Mouse (Mus musculus): Measurements from ENCODE around the gene Kif5c.

The Kif5c gene

DNA sequence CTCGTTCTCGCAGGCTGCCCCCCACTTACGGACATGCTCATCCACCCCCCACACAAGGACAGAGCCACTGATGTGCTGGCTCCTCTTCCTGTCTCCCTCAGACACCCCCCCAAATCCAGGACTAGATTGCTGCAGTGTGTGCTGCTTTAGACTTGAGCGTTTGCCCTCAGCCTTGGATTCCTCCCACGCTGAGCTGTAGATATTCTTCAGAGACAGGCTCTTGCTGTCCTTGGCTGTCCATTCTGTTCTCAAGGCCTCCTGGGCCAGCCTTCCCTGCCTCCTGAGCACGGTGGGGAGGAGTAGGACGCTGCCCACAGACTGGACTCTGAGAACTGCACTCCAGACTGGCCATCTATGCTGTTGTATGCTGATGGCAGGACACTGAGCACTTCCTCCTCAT lies 127.8 kb downstream of the Kif5c start:
- DNase-seq (ENCODE audit: low spot score), result no peak

GRCm38 (mm10) chr2:49747670-49748069 lies 128.6 kb downstream of the Kif5c start:
- DNase-seq (ENCODE audit: low spot score), result no peak

GRCm38 (mm10) chr2:49748628-49749342 lies 129.7 kb downstream of the Kif5c start:
- DNase-seq (ENCODE audit: low spot score), result no peak

DNA sequence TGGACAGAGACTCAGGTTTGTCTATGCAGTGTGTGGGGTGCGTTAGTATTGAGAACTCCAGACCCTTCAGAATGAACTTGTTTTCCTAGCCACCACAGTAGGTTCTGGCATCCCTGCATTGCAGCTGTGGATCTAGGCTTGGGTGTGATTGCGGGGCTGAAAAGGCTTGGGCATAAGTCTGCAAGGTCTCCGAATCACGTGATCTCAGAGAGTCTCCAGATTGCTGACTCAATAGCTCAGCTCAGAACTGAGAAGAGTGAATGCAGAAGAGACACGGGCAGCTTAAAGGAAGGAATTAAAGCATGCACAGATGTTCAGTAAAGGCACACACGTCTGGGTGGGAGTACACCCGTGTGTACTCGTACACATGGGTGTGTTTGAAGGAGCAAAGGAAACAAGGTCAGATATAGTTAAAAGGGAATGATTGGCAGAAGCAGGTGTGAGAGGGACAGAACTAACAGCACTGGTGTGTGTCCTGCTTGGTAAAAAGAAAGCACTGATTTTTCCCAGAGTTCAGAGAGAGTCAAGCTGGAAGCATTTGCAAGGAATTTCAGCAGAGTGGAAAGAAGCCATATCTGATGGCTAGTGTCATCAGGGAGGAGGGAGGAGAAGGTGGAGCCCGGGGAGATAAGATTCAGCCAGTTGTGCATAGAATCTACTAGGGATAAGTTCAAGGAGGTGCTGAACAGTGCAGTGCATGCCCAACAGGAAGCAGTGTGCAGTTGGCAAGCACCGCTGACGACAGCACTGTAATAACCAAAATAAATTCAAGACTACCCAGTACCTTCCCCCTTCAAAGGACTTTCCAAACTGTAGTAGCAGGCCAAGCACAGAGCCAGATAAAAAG lies 130.9 kb downstream of the Kif5c start:
- no peak for DNase-seq (ENCODE audit: low spot score)

GRCm38 (mm10) chr2:49751544-49752210 lies 132.6 kb downstream of the Kif5c start:
- DNase-seq (ENCODE audit: low spot score), result no peak

GRCm38 (mm10) chr2:49752211-49752607 lies 133.1 kb downstream of the Kif5c start:
- DNase-seq (ENCODE audit: low spot score), result no peak

- DNase-seq (ENCODE audit: low spot score), result no peak
Measured at GRCm38 (mm10) chr2:49753062-49753461, 134.0 kb downstream of the Kif5c start.

DNA sequence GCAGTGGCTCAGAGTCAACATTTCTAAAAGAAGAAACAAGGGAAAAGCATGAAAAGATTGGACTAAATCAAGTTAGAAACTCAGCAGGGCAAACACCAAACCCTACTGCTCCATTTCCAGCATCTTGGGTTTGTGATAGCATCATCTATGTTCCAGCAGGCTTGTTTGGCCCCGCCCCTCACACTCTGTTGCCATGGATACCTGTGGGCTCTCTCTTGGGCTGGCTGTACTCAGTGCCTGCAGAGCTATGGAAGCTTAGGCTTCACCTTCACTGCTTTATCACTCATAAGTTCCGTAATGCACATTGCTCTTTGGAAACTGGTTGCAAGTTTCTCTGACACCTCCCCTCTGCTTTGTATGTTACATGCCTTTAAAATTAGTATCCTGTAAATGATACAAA lies 136.0 kb downstream of the Kif5c start:
- no peak for DNase-seq (ENCODE audit: low spot score)

DNA sequence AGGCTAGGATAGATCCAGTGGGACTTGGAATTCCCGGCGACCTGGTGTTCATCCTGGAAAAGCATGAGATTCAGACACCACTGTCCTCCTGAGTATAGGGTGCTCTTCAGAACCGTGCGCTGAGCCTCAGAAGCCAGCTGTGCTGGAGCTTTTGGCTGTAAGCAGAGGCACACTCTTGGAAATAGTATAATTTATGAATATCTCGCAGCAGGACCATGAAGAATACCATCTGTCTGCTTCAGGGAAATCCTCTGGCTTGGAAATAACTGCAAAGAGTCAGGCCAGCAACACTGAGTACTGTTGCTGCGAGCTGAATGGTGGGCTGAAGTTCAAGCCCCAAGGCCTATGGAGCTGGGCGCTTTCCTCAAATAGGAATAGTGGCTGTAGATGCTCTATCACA lies 138.5 kb downstream of the Kif5c start:
- no peak for DNase-seq (ENCODE audit: low spot score)

- DNase-seq (ENCODE audit: low spot score), result no peak
Measured at GRCm38 (mm10) chr2:49764331-49764946, 145.3 kb downstream of the Kif5c start.

GRCm38 (mm10) chr2:49768916-49769315 lies 149.8 kb downstream of the Kif5c start:
- no peak for DNase-seq (ENCODE audit: low spot score)

- DNase-seq (ENCODE audit: low spot score), result no peak
Measured at GRCm38 (mm10) chr2:49770440-49770839, 151.3 kb downstream of the Kif5c start.

DNA sequence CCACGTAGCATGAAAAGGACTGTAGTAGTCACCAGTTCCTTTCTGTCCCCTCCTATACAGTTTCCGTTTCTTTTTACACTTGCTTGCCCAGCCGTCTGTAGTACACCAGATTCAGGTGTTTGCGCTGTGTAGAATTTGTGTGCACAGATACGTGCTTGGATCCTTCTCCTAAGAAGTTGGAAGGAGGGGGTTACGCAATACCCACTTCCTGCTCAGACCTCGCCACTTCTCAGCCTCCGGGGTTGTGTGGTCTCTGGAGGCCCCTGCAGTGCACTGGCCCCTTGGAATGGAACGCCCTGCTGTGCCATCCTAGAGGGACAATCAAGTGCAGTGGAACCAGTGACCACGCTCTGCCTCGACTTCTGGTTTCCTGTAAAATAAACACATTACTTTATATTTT lies 152.1 kb downstream of the Kif5c start:
- no peak for DNase-seq (ENCODE audit: low spot score)

DNA sequence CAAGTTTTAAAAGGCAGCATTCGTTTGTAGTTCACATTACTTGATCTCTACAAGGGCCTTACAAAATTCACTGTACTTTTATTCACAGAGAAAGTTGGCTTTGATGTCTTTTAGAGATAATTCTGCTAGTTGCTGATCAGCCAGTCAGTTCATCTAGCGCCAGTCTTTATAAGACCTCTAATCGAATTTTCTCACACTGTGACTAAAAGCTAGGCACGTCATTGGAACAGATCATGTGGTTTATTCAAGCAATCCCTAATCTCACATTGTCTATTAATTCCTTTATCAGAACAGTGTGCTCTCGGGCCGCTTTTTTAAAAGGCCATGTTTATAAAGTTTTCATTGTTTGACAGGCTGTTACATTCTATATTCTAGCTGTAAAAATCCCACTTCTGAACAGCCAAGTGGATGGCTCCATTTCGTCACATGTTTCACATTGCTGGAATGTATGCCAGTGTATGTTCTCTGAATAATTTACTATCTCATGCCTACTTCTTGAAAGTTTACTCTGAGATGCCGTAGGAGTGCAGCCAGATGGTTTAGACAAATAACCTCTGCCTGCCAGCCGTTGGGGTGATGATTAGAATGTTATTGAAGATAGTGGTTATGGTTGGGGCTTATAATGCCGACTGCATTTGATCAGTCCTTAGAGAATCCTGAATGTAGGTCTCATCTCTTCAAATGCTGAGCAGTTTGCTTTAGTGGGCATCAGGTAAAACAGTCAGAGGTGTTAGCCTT lies 154.3 kb downstream of the Kif5c start:
- no peak for DNase-seq (ENCODE audit: low spot score)

DNA sequence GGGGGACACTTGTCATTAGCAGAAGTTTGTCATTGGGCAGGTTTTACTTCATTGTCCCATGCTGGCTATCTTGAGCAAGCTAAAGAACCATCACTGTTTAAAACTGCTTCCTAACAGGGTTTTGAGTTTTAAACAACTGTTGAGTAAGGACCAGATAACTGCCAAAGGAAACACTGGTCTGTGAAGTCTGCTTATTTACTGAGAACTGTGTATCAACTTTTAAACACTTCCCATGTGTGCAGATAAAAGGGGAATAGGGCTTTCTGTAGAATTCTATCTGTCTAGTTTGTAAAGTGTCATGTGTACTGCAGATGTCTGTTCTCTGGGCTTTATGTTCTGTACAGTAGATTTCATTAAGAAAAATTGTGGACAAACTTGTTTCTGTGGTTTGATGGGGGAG lies 155.1 kb downstream of the Kif5c start:
- DNase-seq (ENCODE audit: low spot score), result no peak

GRCm38 (mm10) chr2:49775187-49775586 lies 156.1 kb downstream of the Kif5c start:
- no peak for DNase-seq (ENCODE audit: low spot score)

DNA sequence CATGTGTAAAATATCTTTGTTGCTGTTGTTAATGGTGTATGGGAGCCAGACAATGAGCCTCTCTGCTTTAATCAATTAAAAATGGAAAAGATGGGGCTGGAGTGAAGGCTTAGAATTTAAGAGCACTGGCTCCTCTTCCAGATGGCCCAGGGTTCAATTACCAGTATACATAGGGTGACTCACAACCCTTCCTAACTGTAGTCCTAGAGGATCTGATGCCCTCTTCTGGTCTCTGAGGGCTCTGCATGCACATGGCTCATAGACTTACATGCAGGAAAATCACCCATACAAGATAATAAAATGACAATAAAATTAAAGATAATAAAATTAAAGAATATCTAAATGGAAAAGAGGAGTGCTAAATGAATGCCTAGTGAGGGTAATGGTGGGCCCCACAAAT lies 156.6 kb downstream of the Kif5c start:
- no peak for DNase-seq (ENCODE audit: low spot score)

- no peak for DNase-seq (ENCODE audit: low spot score)
Measured at GRCm38 (mm10) chr2:49776407-49776806, 157.3 kb downstream of the Kif5c start.

DNA sequence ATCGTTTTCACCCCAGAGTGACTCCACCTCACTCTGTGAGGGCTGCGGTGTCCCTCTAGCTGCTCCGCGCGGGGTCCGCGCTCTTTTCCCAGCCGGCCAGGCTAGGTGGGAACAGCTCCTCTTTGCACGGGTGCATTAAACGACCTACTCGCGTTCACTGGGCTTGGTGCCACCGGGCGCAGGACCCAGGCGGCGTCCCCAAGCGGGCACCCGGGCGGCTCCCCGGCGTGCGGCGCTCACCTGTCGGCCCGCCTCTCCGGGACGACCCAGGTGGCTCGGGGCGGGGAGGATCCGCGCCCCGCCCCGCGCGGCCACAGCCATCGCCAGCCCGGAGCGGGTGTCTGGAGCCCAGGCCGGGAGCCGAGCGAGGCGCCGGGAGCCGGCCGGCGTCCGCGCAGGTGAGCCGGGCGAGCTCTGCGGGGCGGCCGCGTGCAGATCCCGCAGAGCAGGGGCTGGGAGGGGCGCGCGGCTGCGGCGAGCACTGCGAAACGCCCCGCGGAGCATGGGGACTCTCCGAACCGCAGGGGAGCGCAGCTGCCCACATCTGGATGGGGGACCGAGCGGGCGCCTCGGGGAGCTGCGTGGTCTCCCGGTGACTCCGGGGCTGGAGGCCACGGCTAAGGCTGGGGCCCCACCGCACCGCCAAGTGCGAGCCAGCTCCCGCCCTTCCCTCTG lies 168.4 kb downstream of the Kif5c start, which contains the start of gene Lypd6b:
TSS of gene Lypd6b (plus strand) at position 313 of the 675 bp plus-strand sequence.
- DNase-seq (ENCODE audit: low spot score), result no peak

- DNase-seq (ENCODE audit: low spot score), result no peak
Measured at GRCm38 (mm10) chr2:49788051-49788418, 168.9 kb downstream of the Kif5c start.

DNA sequence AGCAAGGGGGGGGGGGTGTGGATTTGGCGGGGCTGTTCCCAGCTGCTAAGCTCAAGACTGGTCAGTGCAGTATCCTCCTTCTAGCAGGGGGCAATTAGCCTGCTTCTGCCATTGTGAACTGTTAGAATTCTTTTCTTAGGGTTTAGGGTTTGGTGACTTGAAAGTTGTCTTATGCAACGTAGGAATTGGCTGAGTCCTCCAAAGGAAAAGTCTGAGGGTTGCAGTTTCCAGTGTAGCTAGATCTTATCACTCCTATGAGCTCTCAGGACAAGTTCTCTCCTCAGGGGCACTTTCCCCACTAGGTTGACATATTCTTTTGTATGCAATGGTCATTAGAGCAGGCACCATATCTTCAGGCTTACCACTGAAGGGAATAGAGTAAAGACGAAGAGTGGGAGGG lies 169.5 kb downstream of the Kif5c start:
- DNase-seq (ENCODE audit: low spot score), result no peak

Measured in urinary bladder, postnatal 10 days (tissue).